Mouse (Mus musculus) spleen, embryonic (tissue): ENCODE results near the gene Sipa1l2.

Source experiments
- CTCF ChIA-PET: fragments of 350-600 bp; sonication (Branson Sonifier 250); formaldehyde crosslinking; loops from one replicate; lab custom pipeline; 2022; lab: Charles Lee

Sipa1l2 gene

DNA sequence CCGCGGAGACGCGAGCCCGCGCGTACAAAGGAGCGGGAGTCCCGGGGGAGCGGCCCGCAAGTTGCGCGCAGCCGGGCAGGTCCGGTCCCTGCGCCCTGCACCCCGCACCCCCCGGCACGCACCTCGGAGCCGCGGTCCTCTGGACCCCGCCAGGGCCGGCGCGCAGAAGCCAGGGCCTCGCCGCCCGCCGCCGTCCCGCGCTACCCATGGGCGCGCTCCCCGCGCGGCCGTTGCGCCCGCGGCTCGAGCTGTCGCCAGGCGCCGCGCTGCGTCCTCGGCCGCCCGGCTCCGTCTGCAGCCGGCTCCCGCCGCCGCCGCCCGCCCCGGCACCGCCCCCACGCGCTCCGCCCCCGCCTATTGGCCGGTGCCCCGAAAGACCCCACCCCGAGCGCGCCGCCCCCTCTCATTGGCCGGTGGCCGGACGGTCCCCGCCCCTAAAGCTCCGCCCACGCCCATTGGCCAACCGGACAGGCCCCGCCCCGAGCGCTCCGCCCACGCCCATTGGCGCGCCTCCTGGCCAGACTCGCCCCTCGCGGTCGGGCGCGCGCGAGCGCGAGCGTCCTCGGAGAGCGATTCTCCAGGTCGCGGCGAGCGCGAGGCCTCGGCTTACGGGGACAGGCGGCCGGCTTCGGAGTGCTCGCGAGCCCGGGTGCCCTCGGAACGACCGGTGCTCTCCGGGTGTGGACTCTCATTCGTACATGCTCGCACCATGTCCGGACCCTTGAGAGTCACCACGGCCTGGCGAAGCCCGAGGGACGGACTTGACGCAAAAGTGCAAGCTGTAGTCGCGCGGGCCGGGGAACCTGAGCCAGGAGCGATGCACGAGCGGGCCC lies at the start of gene Sipa1l2:
Sipa1l2 (minus strand) TSS at position 276 of the 833 bp plus-strand sequence.
- CTCF ChIA-PET: interaction anchor here (0.6 kb wide), 2 partner anchors 9 to 1753 kb away, joined by 3 read pairs; no protein-coding TSS in a partner anchor

DNA sequence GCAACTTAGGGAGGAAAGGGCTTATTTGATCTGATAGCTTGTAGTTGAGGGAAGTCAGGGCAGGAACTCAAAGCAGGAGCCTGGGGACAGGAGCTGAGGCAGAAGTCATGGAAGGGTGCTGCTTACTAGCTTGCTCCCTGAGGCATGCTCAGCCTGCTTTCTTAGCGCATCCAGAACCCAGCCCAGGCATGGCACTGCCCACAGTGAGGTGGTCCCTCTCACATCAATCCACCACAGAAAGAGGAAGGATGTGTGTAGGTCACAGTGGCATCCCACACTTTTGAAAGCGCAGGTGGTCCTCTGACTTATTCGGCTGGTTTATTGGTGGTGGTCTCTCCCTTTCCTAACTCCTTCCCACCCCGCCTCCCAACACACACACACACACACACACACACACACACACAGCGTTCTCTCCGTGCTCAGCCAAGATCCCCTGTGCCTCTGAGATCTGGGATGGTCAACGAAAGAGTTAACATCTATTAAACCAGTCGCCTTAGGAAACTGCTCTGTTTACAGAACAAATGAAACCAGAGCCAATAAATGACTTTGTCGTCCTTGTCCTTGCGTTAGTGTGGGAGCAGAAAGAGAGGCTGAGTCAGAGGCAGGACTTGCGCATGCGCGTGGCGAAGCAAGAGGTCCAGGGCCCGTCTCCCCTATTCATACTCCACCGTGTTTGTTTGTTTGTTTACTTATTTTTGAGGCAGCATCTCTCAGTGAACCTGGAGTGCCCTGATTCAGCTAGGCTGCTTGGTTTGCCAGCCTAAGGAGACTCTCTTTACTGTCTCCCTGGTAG lies 49.1 kb upstream of the Sipa1l2 start:
- CTCF ChIA-PET: interaction anchor here (0.7 kb wide), 1 partner anchor 163 kb away, joined by 5 read pairs; no protein-coding TSS in a partner anchor

DNA sequence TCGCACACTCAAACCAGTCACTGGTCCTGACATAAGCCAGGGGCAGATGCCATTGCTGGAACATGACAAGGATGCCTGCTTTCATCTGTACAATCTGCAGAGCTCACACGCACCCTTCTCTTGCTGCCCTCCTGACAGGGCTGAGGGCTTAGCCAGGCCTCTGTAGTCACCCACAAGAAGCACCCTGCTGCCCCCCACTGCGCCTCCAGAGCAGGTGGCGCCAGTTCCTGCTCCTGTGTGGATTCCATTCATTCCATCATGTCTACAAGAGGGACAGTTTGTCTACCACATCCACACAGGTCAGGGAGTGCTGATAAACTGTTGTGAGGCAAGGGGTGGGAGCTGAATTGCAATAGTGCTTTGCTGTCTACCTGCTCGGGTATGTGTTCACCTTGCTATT lies 47.3 kb upstream of the Sipa1l2 start:
- CTCF ChIA-PET: no interaction called here

DNA sequence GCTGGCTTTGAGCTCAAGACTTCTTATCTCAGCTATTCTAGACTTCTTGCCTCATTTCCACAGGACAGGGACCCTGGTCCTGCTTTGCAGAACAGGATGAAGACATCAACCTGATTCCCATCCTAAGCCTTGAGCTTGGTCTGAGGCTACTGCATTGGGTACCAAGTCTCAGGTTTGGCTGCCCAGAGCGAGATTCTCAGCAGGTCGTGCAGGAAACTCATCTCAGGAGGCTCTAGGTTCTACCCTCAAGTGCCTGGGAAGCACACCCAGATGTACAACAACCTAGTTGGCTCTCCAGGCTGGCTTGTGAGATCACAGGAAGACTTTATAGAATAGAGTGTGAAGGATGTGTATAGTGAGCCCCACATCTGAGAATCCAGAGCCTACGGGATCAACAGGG lies 46.4 kb upstream of the Sipa1l2 start:
- CTCF ChIA-PET: no interaction called here

DNA sequence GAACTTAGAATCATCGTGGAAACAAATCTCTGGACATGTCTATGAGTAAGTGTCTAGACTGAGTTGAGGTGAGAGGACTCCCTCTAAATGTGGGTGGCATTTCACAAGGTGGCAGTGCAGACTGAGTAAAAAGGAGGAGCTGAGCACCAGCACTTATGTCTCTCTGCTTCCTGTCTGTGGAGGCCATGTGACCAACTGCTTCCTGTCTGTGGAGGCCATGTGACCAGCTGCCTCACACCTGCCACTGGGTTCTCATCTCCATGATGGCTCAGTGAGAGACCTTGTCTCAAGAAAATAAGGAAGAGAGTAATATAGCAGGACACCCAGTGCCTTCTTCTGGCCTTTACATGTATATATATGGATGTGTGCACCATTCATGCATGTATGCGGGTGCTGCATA lies 43.9 kb upstream of the Sipa1l2 start:
- CTCF ChIA-PET: no interaction called here

DNA sequence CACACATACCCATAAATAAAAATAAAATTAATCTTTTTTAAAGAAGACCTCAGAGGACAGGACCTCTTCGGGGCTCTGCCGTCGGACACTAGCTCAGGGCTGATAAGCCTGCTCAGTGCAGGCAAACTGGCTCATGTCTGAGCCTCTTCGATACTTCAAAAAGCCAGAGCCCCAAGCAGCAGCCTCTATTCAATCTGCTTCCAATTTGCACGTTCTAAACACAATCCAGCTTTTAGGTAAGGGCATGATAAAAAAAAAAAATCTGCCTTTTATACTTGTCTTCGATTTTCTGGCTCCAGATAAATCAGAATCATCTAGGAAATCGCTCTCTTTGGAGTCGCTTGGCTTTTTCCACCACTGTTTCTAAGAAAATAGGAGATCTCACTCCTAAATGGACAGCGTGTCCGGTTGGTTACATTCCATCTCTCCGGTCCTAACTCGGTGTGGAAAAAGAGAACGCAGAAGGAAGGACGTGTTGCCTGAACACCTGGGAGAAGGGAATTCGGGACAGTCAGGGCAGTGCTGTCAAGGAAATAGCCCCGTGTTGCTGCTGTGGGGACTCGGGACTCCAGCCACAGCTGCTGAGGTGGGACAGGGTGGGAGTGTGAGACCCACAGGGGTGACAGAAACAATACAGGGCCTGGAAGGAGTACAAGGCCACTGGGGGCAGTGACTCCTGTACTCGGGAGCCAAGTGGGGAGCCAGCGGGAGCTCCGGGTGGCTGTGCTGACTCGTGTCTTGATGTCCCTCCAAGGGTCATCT lies 42.4 kb upstream of the Sipa1l2 start:
- CTCF ChIA-PET: no interaction called here

DNA sequence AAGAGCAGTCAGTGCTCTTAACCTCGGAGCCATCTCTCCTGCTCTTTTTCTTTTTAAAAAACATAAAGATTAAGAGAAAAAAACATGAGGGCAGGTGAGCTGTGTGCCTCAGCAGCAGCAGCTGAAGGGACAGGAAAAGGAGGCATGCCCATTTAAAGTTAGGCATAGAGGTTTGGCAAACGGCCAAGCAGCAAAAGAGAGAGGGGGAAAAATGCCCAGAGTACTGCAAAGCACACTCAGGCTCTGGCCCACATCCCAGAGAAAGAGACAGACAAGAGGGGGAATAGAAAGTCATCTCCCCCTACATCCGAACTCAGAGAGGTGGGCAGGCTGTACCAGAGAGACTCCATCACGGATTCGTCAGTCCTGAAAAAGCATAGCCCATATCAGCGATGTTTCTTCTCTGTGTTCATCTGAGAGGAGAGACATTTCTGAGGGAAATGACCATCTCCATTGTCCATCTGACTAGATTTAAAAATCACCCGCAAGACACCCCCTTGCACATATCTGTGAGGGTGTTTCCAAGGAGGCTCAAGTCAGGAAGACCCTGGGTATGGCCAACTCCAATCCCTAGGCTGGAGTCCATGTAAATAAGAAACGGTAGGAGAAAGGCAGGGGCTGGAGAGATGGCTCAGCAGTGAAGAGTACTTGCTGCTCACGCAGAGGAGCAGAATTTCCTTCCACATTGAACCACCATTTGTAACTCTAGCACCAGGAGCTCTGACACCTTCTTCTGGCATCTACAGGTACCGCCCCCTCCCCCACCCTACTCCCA lies 41.6 kb upstream of the Sipa1l2 start:
- CTCF ChIA-PET: no interaction called here

DNA sequence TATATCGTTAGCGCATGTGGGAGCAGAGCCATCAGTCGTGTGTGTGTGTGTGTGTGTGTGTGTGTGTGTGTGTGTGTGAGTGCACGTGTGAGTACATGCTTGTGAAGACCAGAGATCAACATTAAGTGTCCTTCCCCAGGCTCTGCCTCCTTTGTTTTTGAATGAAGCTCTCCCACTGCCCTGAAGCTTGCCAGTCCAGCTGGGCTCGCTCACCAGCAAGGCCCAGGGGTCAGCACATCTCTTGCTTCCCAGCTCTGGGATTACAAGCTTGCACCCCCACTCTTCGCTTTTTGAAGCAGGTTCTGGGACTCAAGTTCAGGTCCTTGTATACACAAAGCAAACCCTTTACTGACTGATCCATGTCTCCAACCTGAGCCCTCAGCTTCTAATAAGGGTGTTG lies 40.1 kb upstream of the Sipa1l2 start:
- CTCF ChIA-PET: interaction anchor here (0.6 kb wide), 1 partner anchor 252 kb away, joined by 6 read pairs; no protein-coding TSS in a partner anchor

DNA sequence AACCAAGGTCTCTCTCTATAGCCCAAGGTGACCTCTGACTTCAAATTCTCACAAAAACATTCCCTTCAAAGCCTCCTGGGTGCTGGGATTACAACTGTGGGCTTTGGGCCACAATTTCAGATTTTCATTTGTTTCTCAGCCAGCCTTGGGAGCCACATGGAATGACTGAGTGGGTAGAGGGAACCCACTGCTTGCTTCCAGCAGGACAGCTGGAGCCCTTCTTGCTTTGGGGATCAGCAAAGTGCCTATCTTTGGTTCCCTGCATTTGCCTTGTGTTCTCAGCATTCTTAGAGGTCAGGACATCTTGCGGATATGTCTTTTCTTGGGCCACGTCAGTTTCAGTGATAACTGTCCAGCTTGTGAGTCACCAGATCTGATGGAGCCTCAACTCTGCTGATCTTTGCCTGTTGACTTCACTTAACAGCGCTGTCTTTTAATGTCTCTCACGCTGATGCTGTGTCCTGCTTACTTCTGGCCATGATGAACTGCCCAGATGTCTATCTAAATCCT lies 38.2 kb upstream of the Sipa1l2 start:
- CTCF ChIA-PET: no interaction called here

DNA sequence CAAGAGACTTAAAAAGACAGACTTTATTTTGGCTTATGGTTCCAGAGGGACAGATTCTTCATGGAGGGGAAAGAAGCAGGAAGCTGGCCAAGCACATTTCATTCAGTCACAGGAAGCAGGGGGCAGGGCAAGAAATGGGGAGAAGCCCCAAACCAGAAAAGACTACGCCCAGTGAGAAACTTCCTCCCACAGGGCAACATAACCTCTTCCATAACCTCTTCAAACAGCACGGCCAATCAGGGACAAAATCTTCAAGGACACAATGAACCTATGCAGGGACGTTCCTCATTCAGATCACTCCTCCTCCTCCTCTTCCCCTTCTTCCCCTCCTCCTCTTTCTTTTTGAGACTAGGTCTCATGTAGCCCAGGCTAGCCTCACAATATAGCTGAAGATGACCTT lies 37.3 kb upstream of the Sipa1l2 start:
- CTCF ChIA-PET: no interaction called here

DNA sequence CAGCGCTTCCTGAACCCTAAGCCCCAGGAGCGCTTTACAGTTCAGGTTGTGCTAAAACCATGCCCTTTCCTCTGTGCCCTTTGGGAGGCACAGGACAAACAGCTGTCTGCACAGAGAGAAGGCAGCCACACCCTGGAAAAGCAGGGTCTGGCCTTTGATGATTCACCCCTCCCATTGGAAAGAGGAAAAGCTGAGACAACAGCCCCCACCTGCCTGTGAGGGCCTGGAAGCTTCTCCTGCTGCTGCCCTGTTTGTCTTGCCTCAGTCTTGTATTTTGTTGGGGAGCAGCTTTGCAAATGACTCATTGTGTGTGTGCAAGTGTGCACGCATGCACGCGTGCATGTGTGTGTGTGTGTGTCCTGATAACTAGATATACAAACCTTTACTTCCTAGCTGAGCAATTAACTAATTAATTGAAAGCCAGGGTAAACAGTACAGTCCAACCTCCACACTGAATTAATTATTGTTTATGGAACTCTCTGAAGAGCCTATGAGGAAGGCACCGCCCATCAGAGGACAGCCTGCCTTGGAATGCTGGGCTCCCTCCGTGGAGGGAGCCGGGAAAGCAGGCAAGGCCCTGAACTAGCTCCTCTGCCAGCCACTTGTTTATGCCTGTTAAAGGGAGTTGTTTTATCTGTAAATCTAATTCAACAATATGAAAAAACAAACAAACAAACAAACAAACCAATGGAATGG lies 35.4 kb upstream of the Sipa1l2 start:
- CTCF ChIA-PET: no interaction called here

DNA sequence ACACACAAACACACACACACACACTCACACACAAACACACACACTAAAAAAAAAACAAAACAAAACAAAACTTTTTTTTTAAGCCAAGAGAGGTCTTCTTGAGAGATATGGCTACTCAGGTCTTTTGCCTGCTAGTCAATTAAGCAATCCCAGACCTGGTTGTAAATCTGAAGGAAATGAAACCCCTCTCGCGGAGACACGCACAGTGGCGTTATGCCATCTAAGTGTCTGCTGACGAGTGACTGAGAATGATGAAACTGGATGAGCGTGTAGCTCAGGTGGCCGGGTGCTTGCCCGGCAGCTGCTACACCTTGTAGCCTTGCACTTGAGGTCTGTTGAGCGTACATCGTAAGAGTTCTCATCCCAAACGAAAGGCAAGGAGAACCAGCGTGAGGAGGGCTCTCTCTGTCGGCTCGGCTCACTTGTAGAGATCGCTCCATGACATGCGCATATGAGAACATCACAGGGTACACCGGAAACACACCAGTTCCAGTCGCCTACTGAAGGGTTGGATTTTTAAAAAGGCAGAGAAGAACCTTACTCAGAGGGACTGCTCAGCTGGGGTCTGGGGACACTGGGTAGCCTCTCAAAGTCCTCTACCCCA lies 34.7 kb upstream of the Sipa1l2 start:
- CTCF ChIA-PET: no interaction called here

DNA sequence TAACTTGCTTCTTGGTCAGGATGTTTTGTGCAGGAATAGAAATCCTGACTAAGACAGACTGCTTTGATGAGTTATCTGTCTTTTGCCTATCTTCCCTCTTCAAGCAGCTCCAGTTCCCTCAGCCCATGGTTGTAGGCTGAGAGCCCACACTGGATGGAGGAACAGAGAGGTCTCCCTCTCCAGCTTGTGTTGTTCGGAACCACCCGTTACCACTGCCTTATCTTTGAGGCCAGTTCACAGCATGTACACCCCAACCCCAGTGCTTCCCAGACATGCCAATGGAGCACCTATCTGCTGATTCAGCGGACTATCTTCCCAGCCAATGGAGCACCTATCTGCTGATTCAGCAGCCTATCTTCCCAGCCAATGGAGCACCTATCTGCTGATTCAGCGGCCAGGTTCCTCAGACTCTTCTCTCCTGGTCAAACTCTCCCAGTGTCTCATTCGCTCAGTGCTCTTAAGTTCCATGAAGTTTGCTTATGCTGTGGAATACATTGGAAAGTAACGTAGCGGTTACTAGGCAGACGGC lies 33.8 kb upstream of the Sipa1l2 start:
- CTCF ChIA-PET: no interaction called here

DNA sequence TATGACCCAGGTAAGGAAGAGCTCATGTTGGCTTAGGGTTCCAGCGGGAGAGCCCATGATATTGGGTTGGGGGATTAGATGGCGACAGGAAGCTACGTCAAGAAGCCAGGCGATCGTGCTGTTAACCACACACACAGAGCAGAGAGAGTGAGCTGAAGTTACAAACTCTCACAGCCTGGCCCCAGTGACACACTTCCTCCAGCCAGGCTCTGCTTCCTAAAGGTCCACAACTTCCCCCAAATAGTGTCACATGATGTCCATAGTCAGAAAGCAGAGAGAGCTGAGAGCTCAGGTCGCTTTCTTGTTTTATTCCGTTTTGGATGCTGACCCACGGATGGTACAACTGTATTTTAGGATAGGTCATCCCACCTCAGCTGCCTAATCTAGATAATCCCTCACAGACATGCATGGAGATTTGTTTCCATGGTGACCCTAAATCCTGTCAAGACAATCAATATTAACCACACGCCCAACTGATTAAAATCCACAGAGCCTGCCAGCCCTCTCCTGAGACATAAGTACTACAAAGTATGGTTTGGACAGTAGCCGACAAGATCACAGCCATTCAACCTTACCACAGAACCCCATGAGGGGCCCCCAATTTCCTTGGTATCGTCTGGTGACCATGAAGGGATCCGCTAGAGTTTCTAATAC lies 30.6 kb upstream of the Sipa1l2 start:
- CTCF ChIA-PET: no interaction called here

DNA sequence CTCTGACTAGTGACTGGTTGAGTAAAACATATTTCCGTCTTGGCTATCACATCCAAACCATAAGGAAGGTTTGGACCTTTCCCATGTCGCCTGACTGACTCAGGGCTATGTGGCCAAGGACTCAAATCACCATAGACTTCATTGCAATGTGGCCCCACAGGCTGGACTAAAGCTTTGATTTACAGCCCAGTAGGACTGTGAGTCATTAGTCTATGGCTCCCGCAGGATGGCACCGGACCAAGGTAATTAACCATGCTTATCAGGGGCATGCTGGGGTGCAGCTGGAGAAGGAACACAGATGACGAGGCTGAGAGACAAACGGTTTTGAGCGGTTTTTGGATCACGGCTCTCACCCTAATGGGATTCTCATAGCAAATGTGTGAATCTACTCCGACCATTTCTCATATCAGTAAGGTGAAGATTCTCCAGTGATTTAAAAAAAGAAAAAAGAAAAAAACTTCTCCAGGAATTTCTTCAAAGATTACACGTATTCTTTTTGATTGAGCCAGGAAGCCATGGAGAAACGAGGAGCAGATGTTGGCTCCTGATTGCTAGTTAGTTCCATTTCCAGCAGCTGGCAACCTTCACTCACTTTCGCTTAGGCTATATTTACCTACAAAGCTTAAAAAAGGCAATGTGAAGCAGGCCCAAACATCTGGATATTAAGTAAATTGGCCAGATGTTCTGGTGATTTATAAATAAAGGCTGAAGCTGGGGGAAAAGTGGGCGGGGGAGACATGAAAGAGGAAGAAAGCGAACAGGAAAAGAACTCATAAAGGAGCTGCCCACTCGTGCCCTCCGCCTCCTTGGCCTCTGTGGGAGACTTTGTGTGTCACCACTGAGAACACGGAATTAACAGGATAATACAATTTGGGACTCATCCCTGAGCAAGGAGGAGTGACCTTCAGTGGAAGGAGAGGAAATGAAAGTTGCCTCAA lies 26.2 kb upstream of the Sipa1l2 start:
- CTCF ChIA-PET: no interaction called here

DNA sequence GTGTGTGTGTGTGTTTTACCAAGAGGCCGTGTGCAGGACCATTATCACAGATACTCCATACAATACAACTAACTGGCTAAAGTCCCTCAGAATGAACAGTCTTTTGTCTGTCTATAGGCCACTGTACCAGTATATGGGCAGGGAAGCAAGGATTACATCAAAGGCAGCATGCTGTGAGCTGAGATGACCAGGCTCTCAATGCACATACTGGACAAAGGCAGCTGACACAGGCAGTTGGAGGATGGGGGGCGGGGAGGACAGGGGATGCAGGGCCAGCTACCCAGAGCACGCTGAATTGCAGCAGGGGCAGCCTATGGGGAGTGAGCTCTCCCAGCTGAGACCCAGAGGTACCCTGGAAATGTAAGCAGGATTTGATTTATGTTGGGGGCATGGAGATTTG lies 20.8 kb upstream of the Sipa1l2 start:
- CTCF ChIA-PET: no interaction called here

DNA sequence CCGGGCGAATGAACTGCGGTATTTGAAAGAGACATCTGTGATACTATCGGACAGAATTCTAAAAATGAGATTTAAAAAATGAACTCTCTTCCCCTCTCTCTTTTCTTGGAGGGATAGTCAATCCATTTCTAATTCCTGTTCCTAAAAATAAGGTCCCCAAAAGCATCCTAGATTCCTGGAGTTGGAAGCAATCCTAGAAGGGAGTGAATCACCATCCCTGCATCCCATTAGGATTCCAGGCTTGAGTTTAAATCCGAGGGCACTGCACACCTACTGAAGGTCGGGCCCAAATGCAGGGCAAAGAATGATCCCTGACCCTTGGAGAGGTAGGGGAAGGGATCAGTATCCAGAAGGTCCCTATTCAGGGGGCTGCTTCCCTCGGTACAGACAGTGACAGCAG lies 17.0 kb upstream of the Sipa1l2 start:
- CTCF ChIA-PET: no interaction called here

DNA sequence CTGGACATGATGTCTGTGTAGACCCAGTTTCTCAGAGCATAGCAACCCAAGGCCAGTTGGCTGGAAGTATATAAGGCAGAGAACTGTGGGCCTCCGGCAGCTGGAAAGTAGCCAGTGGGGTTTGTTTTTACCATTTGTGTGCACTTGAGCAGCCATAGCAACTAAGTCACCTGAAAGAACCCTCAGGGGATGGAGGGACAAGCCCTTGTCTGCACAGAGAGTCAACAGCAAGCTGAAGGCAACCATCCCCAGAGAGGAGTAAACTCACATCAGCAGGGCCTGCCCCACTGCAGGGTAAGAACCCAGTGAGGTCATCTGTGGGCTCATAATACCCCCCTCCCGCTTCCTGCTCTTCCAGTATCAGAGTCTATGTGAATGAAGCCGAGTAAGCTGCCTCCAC lies 14.7 kb upstream of the Sipa1l2 start:
- CTCF ChIA-PET: no interaction called here
